Mouse (Mus musculus) intestine, postnatal 0 days (tissue): ENCODE measurements around the gene Hnf1b. TPM values are rescaled to one million over a fixed set of nuclear protein-coding genes. Genes with fewer than 3 reads are reported as not detected.

ENCODE experiments used
- ATAC-seq: fragments of 200-750 bp; cut with Nextera tagmentation; 2 replicates; pipeline ENCODE4 v1.8.0; 2017; ENCODE audit warnings: mild to moderate bottlenecking, moderate TSS enrichment, moderate library complexity
- H3K27ac ChIP-seq: fragments of 300-500 bp; sonication (generic); 2 replicates; pipeline ENCODE4 v1.5.1; 2014; ENCODE audit warnings: mild to moderate bottlenecking, low read depth, low read length, moderate library complexity
- H3K27me3 ChIP-seq: fragments of 300-500 bp; sonication (generic); replicated peaks from 2 replicates; pipeline ENCODE4 v1.6.1; 2014; ENCODE audit warnings: low read length, mixed read lengths; ENCODE audit not compliant: control insufficient read depth, insufficient read depth
- H3K36me3 ChIP-seq: fragments of 300-500 bp; sonication (generic); 2 replicates; pipeline ENCODE4 v1.6.1; 2014; ENCODE audit warnings: mild to moderate bottlenecking, moderate library complexity; ENCODE audit not compliant: control insufficient read depth, insufficient read depth
- H3K4me1 ChIP-seq: fragments of 300-500 bp; sonication (generic); replicated peaks from 2 replicates; pipeline ENCODE4 v1.6.1; 2014; ENCODE audit warnings: antibody characterized with exemption, low read length, mixed read lengths; ENCODE audit not compliant: control insufficient read depth, insufficient read depth
- H3K4me2 ChIP-seq: fragments of 300-500 bp; sonication (generic); replicated peaks from 2 replicates; pipeline ENCODE4 v1.6.1; 2014; ENCODE audit warnings: low read depth, mild to moderate bottlenecking, moderate library complexity
- H3K4me3 ChIP-seq: fragments of 300-500 bp; sonication (generic); 2 replicates; pipeline ENCODE4 v1.5.1; 2014; ENCODE audit warnings: low read depth, low read length
- H3K9ac ChIP-seq: fragments of 300-500 bp; sonication (generic); 2 replicates; pipeline ENCODE4 v1.6.1; 2014; ENCODE audit warnings: mild to moderate bottlenecking, low read depth, low read length
- H3K9me3 ChIP-seq: fragments of 300-500 bp; sonication (generic); 2 replicates; pipeline ENCODE4 v1.6.1; 2016; ENCODE audit warnings: mixed run types; ENCODE audit not compliant: control insufficient read depth
- CTCF ChIP-seq: sonication (generic); IDR thresholded peaks from 2 replicates; pipeline ENCODE4 v1.5.1; 2016; ENCODE audit warnings: low read depth, mild to moderate bottlenecking, control low read depth, antibody characterized with exemption, moderate library complexity
- WGBS: fragments of 180-500 bp; shearing (Covaris S2); extraction: QIAGEN DNeasy Blood & Tissue Kit; methylation state at CpG from one replicate; pipeline ENCODE4 v1.1.7; 2014; 5-methylcytosine and 5-hydroxymethylcytosine counted together
- polyA plus RNA-seq: library from polyadenylated mRNA; unstranded; fragments of >200 nt; fragmentation: Nextera tagmentation; extraction: Ambion mirVana; gene quantifications from 2 replicates; pipeline ENCODE4 v1.2.1, GENCODE M21; 2015

Gene Hnf1b
- polyA plus RNA-seq, 1 experiment from 2014 or later = 13.2 TPM

DNA sequence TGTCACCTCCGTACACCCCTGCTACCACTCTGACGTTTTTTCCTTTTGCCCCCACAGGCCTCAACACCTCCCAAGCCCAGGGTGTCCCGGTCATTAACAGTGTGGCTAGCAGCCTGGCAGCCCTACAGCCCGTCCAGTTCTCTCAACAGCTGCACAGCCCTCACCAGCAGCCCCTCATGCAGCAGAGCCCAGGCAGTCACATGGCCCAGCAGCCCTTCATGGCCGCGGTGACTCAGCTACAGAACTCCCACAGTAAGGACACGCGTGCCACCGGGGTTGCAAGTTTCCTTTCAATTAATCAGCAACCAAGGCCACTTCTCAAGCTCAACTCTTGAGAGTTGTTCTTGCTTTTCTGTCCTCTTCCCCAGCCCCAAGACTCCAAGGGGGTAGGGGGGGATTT lies 43.5 kb downstream of the Hnf1b start:
- Histone ChIP-seq H3K27ac (no peak overlapping the region), H3K4me2 (no peak overlapping the region), H3K27me3 (no peaks in the 10 kb centered on the region), H3K4me3 (no peak overlapping the region), H3K4me1 (no peaks in the 10 kb centered on the region), H3K9me3 (no peaks in the 10 kb centered on the region), H3K9ac (no peak overlapping the region), H3K36me3 (peaks cover 17% of the 10 kb centered on the region; the same call in 1 of the 2 replicates)
- 82% methylated on average over 9 of the region's 9 CpGs for WGBS
- ATAC-seq = no peak
- TF ChIP-seq CTCF = no peak

DNA sequence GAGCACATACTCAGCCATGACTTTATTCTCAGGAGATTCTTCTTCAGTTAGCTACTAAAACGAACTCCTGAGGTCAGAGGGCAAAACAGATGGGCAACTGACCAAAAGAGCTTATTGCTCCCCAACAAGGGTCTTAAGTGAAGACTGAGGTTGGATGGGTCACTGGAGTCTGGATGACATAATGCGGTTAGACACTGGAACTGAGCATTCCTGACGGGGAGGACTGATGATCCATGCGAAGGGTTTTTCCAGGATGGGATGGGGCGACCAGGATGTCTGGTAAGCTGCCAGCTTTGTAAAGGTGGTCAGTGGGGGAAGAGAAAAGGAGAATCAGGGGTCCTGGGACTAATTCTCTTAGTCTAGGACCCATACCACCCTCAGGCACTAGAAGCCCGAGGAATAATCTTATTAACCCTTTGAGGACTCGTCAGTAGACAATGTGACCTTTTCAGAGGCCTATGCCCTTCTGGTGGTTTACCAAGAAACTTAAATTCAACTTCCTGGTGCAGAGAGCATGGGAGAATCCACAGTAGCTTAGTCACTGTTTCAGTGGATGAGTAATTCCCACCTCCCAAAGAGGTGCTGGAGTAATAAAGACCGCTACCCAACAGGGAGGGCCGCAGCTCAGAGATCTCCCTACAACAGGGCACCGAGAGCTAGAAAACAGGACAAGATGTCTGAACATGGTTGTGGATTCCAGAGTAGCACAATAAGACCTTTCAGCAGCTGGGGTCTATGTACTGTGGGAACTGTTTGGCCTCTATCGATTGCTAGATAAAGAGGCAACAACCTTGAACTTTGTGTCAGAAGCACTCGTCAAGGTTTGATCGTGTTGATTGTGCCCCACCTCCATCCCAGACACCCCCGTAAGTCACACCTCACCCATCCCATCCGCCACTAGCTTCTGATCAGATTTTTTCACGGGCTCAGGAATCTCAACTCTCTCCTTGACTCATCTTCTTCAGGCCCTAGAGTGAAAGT lies 46.9 kb downstream of the Hnf1b start:
- no peaks in the 10 kb centered on the region; the same call in 1 of the 2 replicates for H3K4me1 ChIP-seq
- H3K4me2 ChIP-seq = no peak overlapping the region
- 61% methylated on average over 16 of the region's 16 CpGs for WGBS
- H3K27ac ChIP-seq = no peak overlapping the region
- no peak for TF ChIP-seq CTCF
- no peaks in the 10 kb centered on the region for H3K9me3 ChIP-seq
- H3K9ac ChIP-seq = no peak overlapping the region
- ATAC-seq = peak; percentile 20; the same call in 1 of the 2 replicates
- peaks cover 21% of the 10 kb centered on the region; the same call in 1 of the 2 replicates for H3K36me3 ChIP-seq
- no peak overlapping the region for H3K4me3 ChIP-seq
- H3K27me3 ChIP-seq = no peaks in the 10 kb centered on the region

DNA sequence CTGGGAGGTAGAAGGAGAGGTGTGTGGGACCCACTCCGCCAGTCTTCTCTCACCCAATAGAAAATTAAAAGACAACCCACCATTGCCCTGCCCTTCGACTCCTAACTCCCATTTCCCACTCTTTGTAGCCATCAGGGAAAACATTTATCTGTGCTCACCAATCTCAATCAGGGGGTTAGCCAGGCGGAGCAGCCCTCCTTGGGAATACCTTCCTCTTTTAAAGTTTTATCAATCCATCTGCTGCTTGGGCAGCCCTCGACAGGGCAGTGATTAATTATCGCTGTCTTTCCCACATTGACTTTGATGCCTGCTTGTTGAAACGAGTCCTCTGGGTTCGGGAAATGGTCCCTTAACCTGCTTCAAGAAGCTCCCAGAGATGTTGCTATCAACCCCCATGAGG lies 47.7 kb downstream of the Hnf1b start:
- Histone ChIP-seq H3K4me1 (no peaks in the 10 kb centered on the region; the same call in 1 of the 2 replicates), H3K27ac (no peak overlapping the region), H3K4me3 (no peak overlapping the region), H3K27me3 (no peaks in the 10 kb centered on the region), H3K9me3 (no peaks in the 10 kb centered on the region), H3K9ac (no peak overlapping the region), H3K36me3 (peaks cover 21% of the 10 kb centered on the region; the same call in 1 of the 2 replicates), H3K4me2 (no peak overlapping the region)
- TF ChIP-seq CTCF = no peak
- no peak for ATAC-seq
- WGBS = 75% methylated on average over 7 of the region's 7 CpGs

DNA sequence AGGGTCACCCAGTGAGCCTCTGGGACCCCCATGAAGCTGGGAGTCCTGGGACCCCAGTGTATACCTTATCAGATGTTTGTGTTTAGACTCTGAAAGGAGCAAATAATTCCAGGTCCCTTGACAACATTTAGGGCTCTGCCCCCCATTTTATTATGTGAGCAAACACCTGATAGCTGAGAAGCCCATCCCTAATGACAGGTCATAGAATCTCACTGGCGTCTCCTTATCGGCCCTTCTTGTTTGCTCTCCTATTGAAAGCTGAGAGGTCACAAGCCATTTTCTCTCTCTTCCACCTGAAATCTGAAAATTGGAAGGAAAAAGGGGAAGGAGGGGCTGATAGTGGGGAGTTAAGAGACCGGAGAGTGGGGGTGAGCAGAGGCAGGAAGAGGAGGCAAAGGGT lies 52.9 kb downstream of the Hnf1b start:
- no peak overlapping the region for H3K27ac ChIP-seq
- ATAC-seq = no peak

DNA sequence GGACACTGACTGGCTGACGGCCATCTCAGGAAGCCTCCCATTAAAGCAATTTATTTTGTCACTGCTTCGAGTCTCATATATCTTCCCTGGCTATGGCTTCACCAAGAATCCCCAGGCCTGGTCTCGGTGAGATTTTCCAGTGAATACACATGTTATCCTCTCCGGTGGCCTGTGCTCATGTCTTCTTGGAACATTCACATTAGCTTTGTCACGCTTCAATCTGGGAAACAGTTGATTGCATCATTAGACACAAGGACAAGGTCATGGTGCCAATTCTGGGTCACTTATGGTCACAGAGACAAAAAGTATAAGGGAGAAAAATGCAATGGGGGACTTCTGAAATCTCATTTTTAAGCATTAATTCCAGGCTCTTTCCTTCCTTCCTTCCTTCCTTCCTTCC lies 55.9 kb downstream of the Hnf1b start:
- Histone ChIP-seq H3K4me1 (peaks cover 3% of the 10 kb centered on the region; the same call in 1 of the 2 replicates), H3K9ac (no peak overlapping the region), H3K9me3 (no peaks in the 10 kb centered on the region), H3K27me3 (no peaks in the 10 kb centered on the region), H3K27ac (no peak overlapping the region), H3K4me3 (no peak overlapping the region), H3K4me2 (no peak overlapping the region), H3K36me3 (peaks cover 8% of the 10 kb centered on the region; the same call in 1 of the 2 replicates)
- 73% methylated on average over 5 of the region's 5 CpGs for WGBS
- ATAC-seq = no peak
- no peak for TF ChIP-seq CTCF

More for the DNA sequence above, 52.9 kb downstream of the Hnf1b start:
- WGBS = 28% methylated on average over 3 of the region's 3 CpGs
- H3K36me3 ChIP-seq = peaks cover 13% of the 10 kb centered on the region; the same call in 1 of the 2 replicates
- no peak overlapping the region for H3K4me3 ChIP-seq
- H3K4me2 ChIP-seq = no peak overlapping the region
- H3K9ac ChIP-seq = no peak overlapping the region
- H3K9me3 ChIP-seq = no peaks in the 10 kb centered on the region
- H3K27me3 ChIP-seq = no peaks in the 10 kb centered on the region
- TF ChIP-seq CTCF = no peak
- H3K4me1 ChIP-seq = no peaks in the 10 kb centered on the region; the same call in 1 of the 2 replicates

DNA sequence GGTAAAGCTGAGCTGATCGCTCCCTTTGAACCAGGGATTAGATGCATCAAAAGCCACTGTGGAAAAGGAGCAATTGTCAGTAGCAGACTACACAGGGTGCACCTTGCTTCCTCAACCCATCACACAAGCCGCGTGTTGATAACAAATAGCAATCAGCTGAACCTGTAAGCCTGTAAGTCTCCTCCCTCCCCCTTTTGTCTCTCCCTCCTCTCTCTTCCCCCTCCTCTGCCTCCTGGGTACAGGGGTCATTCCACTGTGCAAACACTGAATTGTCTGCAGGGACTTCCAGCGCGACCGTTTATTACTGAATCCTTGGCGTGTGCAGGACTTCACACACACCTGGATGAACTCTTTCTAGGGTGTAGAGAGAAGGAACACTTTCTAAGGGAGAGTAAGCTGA lies 58.5 kb downstream of the Hnf1b start:
- no peak overlapping the region for H3K9ac ChIP-seq
- peak; percentile 93 for ATAC-seq
- no peaks in the 10 kb centered on the region for H3K27me3 ChIP-seq
- no peak for TF ChIP-seq CTCF
- 0 out of 2 replicates have a peak, but pooled peaks cover 3% of the 10 kb centered on the region for H3K4me1 ChIP-seq
- no peak overlapping the region for H3K4me3 ChIP-seq
- peaks cover 8% of the 10 kb centered on the region; the same call in 1 of the 2 replicates for H3K36me3 ChIP-seq
- 14% methylated on average over 7 of the region's 7 CpGs for WGBS
- peak overlapping the region; percentile 28 for H3K27ac ChIP-seq
- no peaks in the 10 kb centered on the region for H3K9me3 ChIP-seq
- H3K4me2 ChIP-seq = peak overlapping the region; percentile 9; the same call in 1 of the 2 replicates
